Comparison of ENCODE assay signal across 36 mouse cellular contexts in the genomic region with DNA sequence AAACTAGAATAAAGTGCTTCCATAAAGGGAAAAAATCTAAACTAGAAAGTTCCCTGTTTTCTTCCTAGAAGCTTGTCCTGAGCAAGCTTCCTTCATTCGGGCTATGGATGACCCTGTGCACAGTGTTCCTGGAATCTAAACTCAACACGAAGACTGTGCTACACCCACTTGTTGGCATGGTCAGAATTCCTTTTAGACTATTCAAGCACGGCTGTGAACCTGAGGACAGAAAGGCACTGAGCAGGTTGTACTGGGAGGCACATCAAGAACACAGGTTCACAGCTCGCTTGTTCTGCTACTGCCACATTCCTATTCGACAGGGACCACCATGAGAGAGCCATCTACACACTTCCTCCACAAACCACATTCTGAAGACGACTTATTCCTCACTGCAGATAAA.
"Had no signal": no experiment of that assay in that cellular context is flagged by ENCODE, and none has a peak within 500 bp of the region (broad histone marks: within the 10 kb centered on the region; RNA-seq: fewer than 3 reads in every experiment).

No protein-coding gene starts in this region.

- ATAC-seq: hindbrain, embryonic 16.5 days; hindbrain, postnatal 0 days; inflammation-experienced regulatory T-cells, adult 6 months; intestine, embryonic 15.5 days; intestine, embryonic 16.5 days; intestine, postnatal 0 days had no signal

- H3K4me3 ChIP-seq: heart, adult 2 months; heart, embryonic 10.5 days; heart, embryonic 12.5 days; heart, embryonic 13.5 days; heart, embryonic 15.5 days; hindbrain, embryonic 10.5 days; hindbrain, embryonic 12.5 days; hindbrain, embryonic 13.5 days; hindbrain, embryonic 15.5 days; intestine, embryonic 15.5 days; kidney, embryonic 15.5 days; layer of hippocampus, adult 2 months had no signal

- H3K4me2 ChIP-seq: heart, embryonic 11.5 days; heart, embryonic 12.5 days; heart, embryonic 13.5 days; heart, embryonic 15.5 days; hindbrain, embryonic 12.5 days; hindbrain, embryonic 13.5 days; hindbrain, embryonic 14.5 days; hindbrain, embryonic 15.5 days; intestine, embryonic 15.5 days; kidney, embryonic 15.5 days had no signal

- H3K4me1 ChIP-seq: heart, embryonic 12.5 days; heart, embryonic 15.5 days; hindbrain, embryonic 10.5 days; hindbrain, embryonic 12.5 days; hindbrain, embryonic 13.5 days; hindbrain, embryonic 15.5 days; intestine, embryonic 15.5 days; kidney, embryonic 15.5 days had no signal

- H3K9ac ChIP-seq: heart, embryonic 12.5 days; heart, embryonic 13.5 days; heart, embryonic 15.5 days; hindbrain, embryonic 12.5 days; hindbrain, embryonic 13.5 days; hindbrain, embryonic 14.5 days; hindbrain, embryonic 15.5 days; intestine, embryonic 15.5 days; kidney, embryonic 15.5 days had no signal

- H3K36me3 ChIP-seq: heart, embryonic 10.5 days; heart, embryonic 15.5 days; hindbrain, embryonic 10.5 days; hindbrain, embryonic 12.5 days; hindbrain, embryonic 13.5 days; hindbrain, embryonic 15.5 days; intestine, embryonic 15.5 days; kidney, embryonic 15.5 days had no signal

- H3K27me3 ChIP-seq: heart, embryonic 12.5 days; heart, embryonic 13.5 days; heart, embryonic 15.5 days; hindbrain, embryonic 12.5 days; hindbrain, embryonic 13.5 days; hindbrain, embryonic 15.5 days; intestine, embryonic 15.5 days; kidney, embryonic 15.5 days had no signal

- H3K9me3 ChIP-seq: heart, embryonic 10.5 days; heart, embryonic 12.5 days; heart, embryonic 13.5 days; heart, embryonic 15.5 days; hindbrain, embryonic 10.5 days; hindbrain, embryonic 12.5 days; hindbrain, embryonic 13.5 days; hindbrain, embryonic 15.5 days; intestine, embryonic 15.5 days; kidney, embryonic 15.5 days had no signal

- H3K27ac ChIP-seq: heart, adult 2 months; heart, embryonic 10.5 days; heart, embryonic 13.5 days; heart, embryonic 15.5 days; hindbrain, embryonic 10.5 days; hindbrain, embryonic 12.5 days; hindbrain, embryonic 13.5 days; hindbrain, embryonic 14.5 days; hindbrain, embryonic 15.5 days; hindbrain, postnatal 0 days; intestine, embryonic 15.5 days; kidney, embryonic 15.5 days; kidney, postnatal 0 days; layer of hippocampus, adult 2 months had no signal

- DNase-seq: heart, adult 18-20 months; heart, adult 2 months; heart, postnatal 10 days; heart, postnatal 14 days; heart, postnatal 36 days; heart, postnatal 4 days; kidney, adult 11 months; kidney, adult 18-20 months; kidney, adult 2 months; kidney, adult 8-10 months; kidney, adult 9 months; kidney, postnatal 10 days; kidney, postnatal 14 days; kidney, postnatal 25 days; kidney, postnatal 36 days; kidney, postnatal 4 days; layer of hippocampus, adult 9-11 months had no signal
